Mouse (Mus musculus): ENCODE measurements around the gene Clec4a1. TPM values are rescaled to one million over a fixed set of nuclear protein-coding genes. Genes with fewer than 3 reads are reported as not detected.

Clec4a1 gene
- 13.8 TPM for polyA plus RNA-seq (2014; fragmentation: Illumina TruSeq; extraction: RNeasy Lipid Tissue Mini Kit (QIAGEN cat#74804); ENCODE audit: low read depth, low replicate concordance)

DNA sequence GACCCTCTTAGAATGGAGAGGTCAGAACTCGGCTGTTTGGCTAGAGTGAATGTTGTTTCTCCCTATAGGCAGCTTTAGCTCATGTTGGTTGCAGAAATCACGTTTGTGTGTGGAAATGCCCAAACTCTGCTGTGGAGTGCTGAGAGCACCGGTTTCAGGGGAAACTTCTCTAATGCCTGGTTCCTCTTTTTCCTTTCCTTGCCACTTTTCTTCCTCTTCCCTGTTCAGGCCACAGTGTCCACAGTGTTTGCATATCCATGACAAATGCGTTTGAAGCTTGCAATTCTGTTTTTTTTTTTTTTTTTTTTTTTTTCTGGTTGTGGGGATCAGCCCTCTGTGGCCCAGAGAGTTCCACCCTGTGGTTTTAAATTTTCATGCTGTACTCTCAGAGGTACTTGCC lies at the start of gene Clec4a1:
Gene Clec4a1 (plus strand): TSS at position 398 of the 400 bp plus-strand sequence.

GRCm38 (mm10) chr6:122873871-122874719 lies 47.6 kb upstream of the Clec4a1 start, which contains the start of gene Necap1:
Necap1 (plus strand) TSS chr6:122874474.

DNA sequence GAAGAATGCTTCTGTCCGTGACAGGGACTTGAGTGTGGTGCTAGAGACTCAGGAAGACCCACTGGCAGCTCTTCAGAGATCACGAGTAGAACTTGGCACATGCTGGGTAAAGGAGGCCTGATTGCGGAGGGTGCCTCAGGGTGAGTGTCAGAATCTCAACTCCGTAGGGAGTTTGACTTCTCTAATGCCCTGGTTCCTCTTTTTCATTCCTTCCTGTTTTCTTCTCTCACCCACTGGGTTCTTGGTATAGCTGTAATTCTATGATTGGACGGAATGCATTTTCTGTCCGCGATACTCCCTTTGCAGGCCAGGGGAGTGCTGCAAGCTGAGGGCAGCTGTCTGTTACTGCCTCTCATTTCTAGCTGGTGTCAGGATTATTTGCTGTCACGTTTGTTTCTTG lies 30.8 kb downstream of the Clec4a1 start, which contains the start of gene Clec4a3:
Gene Clec4a3 (plus strand): TSS at position 115 of the 400 bp plus-strand sequence.

Other genes with a start within 250 kb of the Clec4a1 start
- not detected for gene Nanog, start 214.4 kb upstream of the Clec4a1 start, polyA plus RNA-seq (2014; fragmentation: Illumina TruSeq; extraction: RNeasy Lipid Tissue Mini Kit (QIAGEN cat#74804); ENCODE audit: low read depth, low replicate concordance)
- 2.4 TPM for gene Slc2a3, start 120.2 kb upstream of the Clec4a1 start, polyA plus RNA-seq (2014; fragmentation: Illumina TruSeq; extraction: RNeasy Lipid Tissue Mini Kit (QIAGEN cat#74804); ENCODE audit: low read depth, low replicate concordance)
- gene Foxj2, start 101.9 kb upstream of the Clec4a1 start, polyA plus RNA-seq (2014; fragmentation: Illumina TruSeq; extraction: RNeasy Lipid Tissue Mini Kit (QIAGEN cat#74804); ENCODE audit: low read depth, low replicate concordance) = 20.0 TPM
- 7.3 TPM for gene C3ar1, start 65.7 kb upstream of the Clec4a1 start, polyA plus RNA-seq (2014; fragmentation: Illumina TruSeq; extraction: RNeasy Lipid Tissue Mini Kit (QIAGEN cat#74804); ENCODE audit: low read depth, low replicate concordance)
- 62.9 TPM for gene Necap1, start 47.4 kb upstream of the Clec4a1 start, polyA plus RNA-seq (2014; fragmentation: Illumina TruSeq; extraction: RNeasy Lipid Tissue Mini Kit (QIAGEN cat#74804); ENCODE audit: low read depth, low replicate concordance)
- gene Clec4a3, start 30.7 kb downstream of the Clec4a1 start, polyA plus RNA-seq (2014; fragmentation: Illumina TruSeq; extraction: RNeasy Lipid Tissue Mini Kit (QIAGEN cat#74804); ENCODE audit: low read depth, low replicate concordance) = 16.4 TPM
- gene Clec4a4, start 68.5 kb downstream of the Clec4a1 start, polyA plus RNA-seq (2014; fragmentation: Illumina TruSeq; extraction: RNeasy Lipid Tissue Mini Kit (QIAGEN cat#74804); ENCODE audit: low read depth, low replicate concordance) = 0.66 TPM
- gene Clec4b1, start 128.1 kb downstream of the Clec4a1 start, polyA plus RNA-seq (2014; fragmentation: Illumina TruSeq; extraction: RNeasy Lipid Tissue Mini Kit (QIAGEN cat#74804); ENCODE audit: low read depth, low replicate concordance) = 0.69 TPM
- 16.0 TPM for gene Clec4a2, start 184.6 kb downstream of the Clec4a1 start, polyA plus RNA-seq (2014; fragmentation: Illumina TruSeq; extraction: RNeasy Lipid Tissue Mini Kit (QIAGEN cat#74804); ENCODE audit: low read depth, low replicate concordance)